Mouse (Mus musculus) lung, postnatal 0 days (tissue): ENCODE measurements around the gene Ermap. TPM values are rescaled to one million over a fixed set of nuclear protein-coding genes. Genes with fewer than 3 reads are reported as not detected.

ENCODE experiments used
- ATAC-seq: fragments of 200-750 bp; cut with Nextera tagmentation; 2 replicates; pipeline ENCODE4 v1.8.0; 2017; ENCODE audit warnings: moderate library complexity
- DNase-seq: peaks from one replicate; pipeline ENCODE4 v3.0.0-alpha.2; 2016; ENCODE audit warnings: low spot score
- H3K27ac ChIP-seq: fragments of 300-500 bp; sonication (generic); 2 replicates; pipeline ENCODE4 v1.5.1; 2014; ENCODE audit warnings: antibody characterized with exemption, mild to moderate bottlenecking, low read length, mixed read lengths
- H3K27me3 ChIP-seq: fragments of 300-500 bp; sonication (generic); replicated peaks from 2 replicates; pipeline ENCODE4 v1.6.1; 2014; ENCODE audit warnings: low read length, mixed read lengths; ENCODE audit not compliant: insufficient read depth
- H3K36me3 ChIP-seq: fragments of 300-500 bp; sonication (generic); 2 replicates; pipeline ENCODE4 v1.6.1; 2014; ENCODE audit warnings: low read length, mixed read lengths; ENCODE audit not compliant: insufficient read depth
- H3K4me1 ChIP-seq: fragments of 300-500 bp; sonication (generic); 2 replicates; pipeline ENCODE4 v1.6.1; 2014; ENCODE audit warnings: antibody characterized with exemption, low read depth, low read length, mixed read lengths; ENCODE audit not compliant: insufficient read depth
- H3K4me2 ChIP-seq: fragments of 300-500 bp; sonication (generic); replicated peaks from 2 replicates; pipeline ENCODE4 v1.6.1; 2014; ENCODE audit warnings: low read depth, mild to moderate bottlenecking, low read length, moderate library complexity, mixed read lengths
- H3K4me3 ChIP-seq: fragments of 300-500 bp; sonication (generic); 2 replicates; pipeline ENCODE4 v1.5.1; 2014; ENCODE audit warnings: low read depth, low read length
- H3K9ac ChIP-seq: fragments of 300-500 bp; sonication (generic); replicated peaks from 2 replicates; pipeline ENCODE4 v1.6.1; 2014; ENCODE audit warnings: low read depth, mild to moderate bottlenecking
- H3K9me3 ChIP-seq: fragments of 300-500 bp; sonication (generic); 2 replicates; pipeline ENCODE4 v1.6.1; 2016; ENCODE audit warnings: low read length, mixed read lengths
- CTCF ChIP-seq: IDR thresholded peaks from 2 replicates; pipeline ENCODE4 v1.5.1; 2016; ENCODE audit warnings: antibody characterized with exemption, mild to moderate bottlenecking
- EP300 ChIP-seq: IDR thresholded peaks from 2 replicates; pipeline ENCODE4 v1.6.1; 2016; ENCODE audit warnings: antibody characterized with exemption, mild to moderate bottlenecking, control low read depth
- WGBS: fragments of 180-500 bp; shearing (Covaris S2); extraction: QIAGEN DNeasy Blood & Tissue Kit; methylation state at CpG from one replicate; pipeline ENCODE4 v1.1.7; 2014; 5-methylcytosine and 5-hydroxymethylcytosine counted together
- polyA plus RNA-seq: library from polyadenylated mRNA; unstranded; fragments of >200 nt; fragmentation: Nextera tagmentation; extraction: Ambion mirVana; gene quantifications from 2 replicates; pipeline ENCODE4 v1.2.1, GENCODE M21; 2015

Gene Ermap
- polyA plus RNA-seq: 1.9 and 2.2 TPM in 2 replicates

GRCm38 (mm10) chr4:119189864-119190263 lies at the start of gene Ermap:
TSS of gene Ermap (minus strand) at chr4:119190011.
- no peaks in the 10 kb centered on the region for H3K27me3 ChIP-seq
- DNase-seq: no peak
- 60% methylated on average over 6 of the region's 6 CpGs for WGBS
- no peaks in the 10 kb centered on the region for H3K36me3 ChIP-seq
- no peak within 1 kb of the TSS for H3K4me2 ChIP-seq
- H3K4me3 ChIP-seq: no peak within 1 kb of the TSS
- no peak for ATAC-seq
- no peaks in the 10 kb centered on the region for H3K9me3 ChIP-seq
- H3K27ac ChIP-seq: no peak within 1 kb of the TSS
- H3K9ac ChIP-seq: no peak within 1 kb of the TSS
- TF ChIP-seq CTCF (no peak), EP300 (no peak)
- no peaks in the 10 kb centered on the region for H3K4me1 ChIP-seq

GRCm38 (mm10) chr4:119239181-119239682 lies 49.4 kb upstream of the Ermap start:
- DNase-seq (peak; percentile 94), ATAC-seq (peak; percentile 78)
- no peaks in the 10 kb centered on the region for H3K9me3 ChIP-seq
- no peak overlapping the region for H3K9ac ChIP-seq
- TF ChIP-seq CTCF (peak; percentile 90), EP300 (no peak)
- no peaks in the 10 kb centered on the region for H3K27me3 ChIP-seq
- no peak overlapping the region for H3K27ac ChIP-seq
- 37% methylated on average over 12 of the region's 12 CpGs for WGBS
- H3K4me3 ChIP-seq: no peak overlapping the region
- H3K4me1 ChIP-seq: no peaks in the 10 kb centered on the region
- peak overlapping the region; percentile 36 for H3K4me2 ChIP-seq
- H3K36me3 ChIP-seq: no peaks in the 10 kb centered on the region

GRCm38 (mm10) chr4:119238661-119239060 lies 48.9 kb upstream of the Ermap start:
- 77% methylated on average over 3 of the region's 3 CpGs for WGBS
- Histone ChIP-seq H3K9me3 (no peaks in the 10 kb centered on the region), H3K9ac (no peak overlapping the region), H3K27ac (no peak overlapping the region), H3K4me2 (no peak overlapping the region), H3K4me1 (peaks cover 4% of the 10 kb centered on the region; the same call in 1 of the 2 replicates), H3K36me3 (no peaks in the 10 kb centered on the region), H3K27me3 (no peaks in the 10 kb centered on the region), H3K4me3 (no peak overlapping the region)
- DNase-seq: no peak
- ATAC-seq: no peak
- TF ChIP-seq EP300: no peak
- no peak for TF ChIP-seq CTCF

- no peak overlapping the region for H3K9ac ChIP-seq
Observed at GRCm38 (mm10) chr4:119234348-119234747, 44.5 kb upstream of the Ermap start.

GRCm38 (mm10) chr4:119233256-119233901 lies 43.6 kb upstream of the Ermap start:
- H3K4me2 ChIP-seq: peak overlapping the region; percentile 97
- TF ChIP-seq EP300: no peak
- peak; percentile 44 for TF ChIP-seq CTCF
- no peaks in the 10 kb centered on the region for H3K27me3 ChIP-seq
- under 1% methylated on average over 36 of the region's 36 CpGs for WGBS
- H3K4me3 ChIP-seq: peak overlapping the region; percentile 84
- 0 out of 2 replicates have a peak, but pooled peaks cover under 1% of the 10 kb centered on the region for H3K36me3 ChIP-seq
- H3K9ac ChIP-seq: peak overlapping the region; percentile 66
- peak overlapping the region; percentile 66 for H3K27ac ChIP-seq
- ATAC-seq (peak; percentile 39), DNase-seq (peak; percentile 76)
- peaks cover 6% of the 10 kb centered on the region; the same call in 1 of the 2 replicates for H3K4me1 ChIP-seq
- H3K9me3 ChIP-seq: no peaks in the 10 kb centered on the region

More at GRCm38 (mm10) chr4:119234348-119234747, 44.5 kb upstream of the Ermap start:
- Histone ChIP-seq H3K27me3 (no peaks in the 10 kb centered on the region), H3K9me3 (no peaks in the 10 kb centered on the region), H3K27ac (no peak overlapping the region), H3K4me2 (peak overlapping the region; percentile 97; the same call in 1 of the 2 replicates), H3K4me1 (peaks cover 6% of the 10 kb centered on the region; the same call in 1 of the 2 replicates), H3K36me3 (no peaks in the 10 kb centered on the region), H3K4me3 (no peak overlapping the region)
- DNase-seq (no peak), ATAC-seq (no peak)
- TF ChIP-seq EP300 (no peak), CTCF (no peak)
- WGBS: 78% methylated on average over 3 of the region's 3 CpGs

GRCm38 (mm10) chr4:119232410-119233255 lies 42.8 kb upstream of the Ermap start, which contains the start of the genes AU022252 and P3h1:
TSS of gene AU022252 (minus strand) at chr4:119232712.
TSS of gene P3h1 (plus strand) at chr4:119232915.
- 2% methylated on average over 57 of the region's 71 CpGs for WGBS
- TF ChIP-seq CTCF (no peak), EP300 (no peak)
- Histone ChIP-seq H3K36me3 (peaks cover 3% of the 10 kb centered on the region; the same call in 1 of the 2 replicates), H3K9me3 (no peaks in the 10 kb centered on the region), H3K4me1 (peaks cover 6% of the 10 kb centered on the region; the same call in 1 of the 2 replicates), H3K4me3 (peak within 1 kb of the TSS; percentile 84), H3K9ac (peak within 1 kb of the TSS; percentile 77), H3K4me2 (peak within 1 kb of the TSS; percentile 97), H3K27ac (peak within 1 kb of the TSS; percentile 66), H3K27me3 (no peaks in the 10 kb centered on the region)
- DNase-seq (peak; percentile 100), ATAC-seq (peak; percentile 99)
